Comparison of ENCODE assay signal across 8 mouse cellular contexts in the genomic region with DNA sequence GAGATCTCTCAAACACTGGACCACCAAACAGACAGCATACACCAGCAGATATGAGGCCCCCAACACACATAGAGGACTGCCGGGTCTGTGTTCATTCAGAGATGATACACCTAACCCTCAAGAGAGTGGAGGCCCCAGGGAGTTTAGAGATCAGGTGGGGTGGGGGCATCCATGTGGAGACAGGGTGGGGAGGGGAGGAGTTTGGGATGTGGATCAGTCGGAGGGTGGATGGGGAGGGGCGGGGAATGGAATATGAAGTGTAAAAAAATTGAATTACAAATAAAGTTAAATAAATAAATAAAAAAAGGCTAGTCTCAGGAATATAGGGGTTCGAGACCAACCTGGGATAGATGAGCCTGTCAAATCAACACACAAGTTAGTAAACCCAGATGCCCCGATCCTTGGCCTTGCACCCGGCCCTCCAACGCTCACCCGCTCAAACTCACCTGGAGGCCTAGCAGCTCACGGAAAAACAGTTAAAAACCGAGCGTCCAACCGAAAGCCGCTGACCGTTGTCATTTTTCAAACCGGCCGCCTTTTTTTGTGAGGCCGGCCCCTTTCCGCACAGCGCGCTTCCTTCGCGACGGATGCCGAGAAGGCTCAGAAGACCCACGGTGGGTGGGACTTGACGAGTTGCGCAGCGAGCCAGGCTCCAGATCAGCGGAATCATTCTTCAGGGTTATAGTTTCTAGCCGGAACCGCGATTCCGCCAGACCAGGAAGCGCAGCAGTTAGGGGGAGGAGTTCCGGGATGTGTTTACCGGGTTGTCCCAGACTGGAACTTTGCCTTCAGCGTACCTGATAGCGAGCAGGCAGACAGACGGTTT. TPM values are rescaled to one million over a fixed set of nuclear protein-coding genes. Genes with fewer than 3 reads are reported as not detected.
A peak's percentile ranks its signal among the peaks of the same experiment; 100 is the strongest.
DNase-seq lines count a peak whose midpoint lies in the region; ATAC-seq and TF ChIP-seq lines count a peak whose summit lies in the region.

A gene (minus strand): TSS at position 589 of the 826 bp plus-strand sequence.

- peak within 1 kb of the TSS; percentile 72 for H3K9ac ChIP-seq in heart, embryonic 11.5 days (ENCODE audit: low read depth, low read length)
- peak within 1 kb of the TSS; percentile 79 for H3K9ac ChIP-seq in kidney, embryonic 16.5 days (replicated peaks; ENCODE audit: low read length)
- H3K9ac ChIP-seq in liver, adult 2 months (ENCODE audit: low read depth, low read length), result peak within 1 kb of the TSS; percentile 38

- H3K4me1 ChIP-seq in erythroblast, embryonic 14.5 days (ENCODE audit: control insufficient read depth), result peaks cover 27% of the 10 kb centered on the region
- H3K4me1 ChIP-seq in heart, embryonic 11.5 days (ENCODE audit: control insufficient read depth, insufficient read depth, low read length), result peaks cover 3% of the 10 kb centered on the region; the same call in 1 of the 2 replicates
- peaks cover 13% of the 10 kb centered on the region for H3K4me1 ChIP-seq in kidney, embryonic 16.5 days (ENCODE audit: insufficient read depth, low read length)
- H3K4me1 ChIP-seq in liver, adult 2 months (ENCODE audit: control insufficient read depth, insufficient read depth, low read length), result no peaks in the 10 kb centered on the region; the same call in 1 of the 2 replicates

- peak; percentile 100 for DNase-seq in brain, embryonic 14.5 days (ENCODE audit: low read depth)
- peak; percentile 96 for DNase-seq in liver, adult 2 months (ENCODE audit: extremely low read depth, low read depth, low spot score)
- DNase-seq in splenic B cell, adult 2 months (ENCODE audit: low read depth, low spot score), result peak; percentile 99

- peak within 1 kb of the TSS; percentile 87 for H3ac ChIP-seq in C2C12 (ENCODE audit: control insufficient read depth, insufficient read length, low read depth)
- H3ac ChIP-seq in myocyte (ENCODE audit: control insufficient read depth, insufficient read length), result no peak within 1 kb of the TSS

- H3K4me3 ChIP-seq in C2C12 (ENCODE audit: insufficient read depth, poor library complexity, severe bottlenecking) (peak within 1 kb of the TSS; percentile 85), myocyte (peak within 1 kb of the TSS; percentile 79)
- H3K4me3 ChIP-seq in erythroblast, embryonic 14.5 days (replicated peaks), result peak within 1 kb of the TSS; percentile 92
- H3K4me3 ChIP-seq in heart, embryonic 11.5 days (ENCODE audit: low read depth, low read length), result peak within 1 kb of the TSS; percentile 60
- H3K4me3 ChIP-seq in kidney, embryonic 16.5 days (ENCODE audit: low read length), result peak within 1 kb of the TSS; percentile 82
- H3K4me3 ChIP-seq in liver, adult 2 months (ENCODE audit: insufficient read depth, low read depth, low read length), result peak within 1 kb of the TSS; percentile 63

- peak within 1 kb of the TSS; percentile 87 for H3K27ac ChIP-seq in heart, embryonic 11.5 days (ENCODE audit: low read depth, low read length)
- peak within 1 kb of the TSS; percentile 88 for H3K27ac ChIP-seq in kidney, embryonic 16.5 days (ENCODE audit: low read length)
- peak within 1 kb of the TSS; percentile 65 for H3K27ac ChIP-seq in liver, adult 2 months (replicated peaks; ENCODE audit: insufficient read depth, low read depth, low read length)

- H3K36me3 ChIP-seq in C2C12 (ENCODE audit: control insufficient read depth, insufficient read depth), result peaks cover 19% of the 10 kb centered on the region
- peaks cover 35% of the 10 kb centered on the region for H3K36me3 ChIP-seq in erythroblast, embryonic 14.5 days (ENCODE audit: control insufficient read depth)
- H3K36me3 ChIP-seq in heart, embryonic 11.5 days (ENCODE audit: control insufficient read depth, insufficient read depth, low read length), result 0 out of 2 replicates have a peak, but pooled peaks cover 2% of the 10 kb centered on the region
- peaks cover 11% of the 10 kb centered on the region; the same call in 1 of the 2 replicates for H3K36me3 ChIP-seq in kidney, embryonic 16.5 days (ENCODE audit: insufficient read depth, low read length)
- no peaks in the 10 kb centered on the region for H3K36me3 ChIP-seq in liver, adult 2 months (ENCODE audit: control insufficient read depth, insufficient read depth, low read length)
- no peaks in the 10 kb centered on the region for H3K36me3 ChIP-seq in myocyte (ENCODE audit: control insufficient read depth, insufficient read depth)
- no peaks in the 10 kb centered on the region for H3K36me3 ChIP-seq in splenic B cell, adult 2 months (ENCODE audit: control insufficient read depth, insufficient read depth, low read length, poor library complexity, severe bottlenecking)

- peak within 1 kb of the TSS; percentile 77 for H3K4me2 ChIP-seq in heart, embryonic 11.5 days
- peak within 1 kb of the TSS; percentile 80 for H3K4me2 ChIP-seq in kidney, embryonic 16.5 days (replicated peaks; ENCODE audit: low read depth, low read length)
- H3K4me2 ChIP-seq in myocyte (ENCODE audit: low read depth), result peak within 1 kb of the TSS; percentile 94

- TF ChIP-seq CTCF in C2C12 (IDR thresholded peaks at IDR 0.05; ENCODE audit: control insufficient read depth, insufficient read depth, insufficient read length), result no peak
- 0 out of 2 replicates have a peak, but pooled peaks have one; percentile 0 for TF ChIP-seq CTCF in brain, embryonic 14.5 days (IDR thresholded peaks at IDR 0.05; ENCODE audit: borderline replicate concordance, extremely low read depth, insufficient read depth, insufficient read length)
- no peak for TF ChIP-seq CTCF in liver, adult 2 months (IDR thresholded peaks at IDR 0.05; ENCODE audit: low read depth, low read length)

- peaks cover 53% of the 10 kb centered on the region for H3K79me2 ChIP-seq in C2C12 (ENCODE audit: control insufficient read depth, insufficient read depth)
- H3K79me2 ChIP-seq in liver, adult 2 months (ENCODE audit: control insufficient read depth, insufficient read depth, low read length), result no peaks in the 10 kb centered on the region
- peaks cover 50% of the 10 kb centered on the region for H3K79me2 ChIP-seq in myocyte (ENCODE audit: control insufficient read depth, insufficient read depth)

- no peaks in the 10 kb centered on the region for H3K9me3 ChIP-seq in erythroblast, embryonic 14.5 days (ENCODE audit: control insufficient read depth, low read length)
- no peaks in the 10 kb centered on the region for H3K9me3 ChIP-seq in heart, embryonic 11.5 days (replicated peaks; ENCODE audit: control insufficient read depth, low read length)
- H3K9me3 ChIP-seq in kidney, embryonic 16.5 days (ENCODE audit: low read length), result no peaks in the 10 kb centered on the region

- peak; percentile 66; the same call in 1 of the 2 replicates for TF ChIP-seq POLR2A in brain, embryonic 14.5 days (IDR thresholded peaks at IDR 0.05; ENCODE audit: borderline replicate concordance, extremely low read depth, insufficient read depth, insufficient read length, poor library complexity, severe bottlenecking)
- TF ChIP-seq POLR2A in liver, adult 2 months (IDR thresholded peaks at IDR 0.05; ENCODE audit: extremely low read depth, insufficient read depth, low read length), result peak; percentile 58; the same call in 1 of the 2 replicates
- TF ChIP-seq POLR2A in myocyte (IDR thresholded peaks at IDR 0.05; ENCODE audit: insufficient read length, low read depth), result peak; percentile 41

- H3K79me3 ChIP-seq in C2C12 (ENCODE audit: low read depth), result peaks cover 41% of the 10 kb centered on the region

- under 1% methylated on average over 39 of the region's 39 CpGs for WGBS in heart, embryonic 11.5 days (ENCODE audit: insufficient replicate concordance)
- under 1% methylated on average over 39 of the region's 39 CpGs for WGBS in kidney, embryonic 16.5 days
- WGBS in liver, adult 2 months, result under 1% methylated on average over 39 of the region's 39 CpGs

- peak; percentile 96 for ATAC-seq in heart, embryonic 11.5 days (replicated peaks; ENCODE audit: insufficient number of reproducible peaks, low FRiP score, low TSS enrichment)
- ATAC-seq in kidney, embryonic 16.5 days (ENCODE audit: low FRiP score, low TSS enrichment), result peak; percentile 97

- H3K27me3 ChIP-seq in C2C12 (ENCODE audit: control insufficient read depth, insufficient read depth, insufficient read length), result no peaks in the 10 kb centered on the region
- no peaks in the 10 kb centered on the region for H3K27me3 ChIP-seq in erythroblast, embryonic 14.5 days (ENCODE audit: control insufficient read depth)
- no peaks in the 10 kb centered on the region for H3K27me3 ChIP-seq in heart, embryonic 11.5 days (ENCODE audit: control insufficient read depth, insufficient read depth, low read length)
- no peaks in the 10 kb centered on the region for H3K27me3 ChIP-seq in kidney, embryonic 16.5 days (ENCODE audit: insufficient read depth, low read length)
- no peaks in the 10 kb centered on the region for H3K27me3 ChIP-seq in liver, adult 2 months (ENCODE audit: control insufficient read depth, insufficient read depth, low read length)
- no peaks in the 10 kb centered on the region for H3K27me3 ChIP-seq in myocyte (ENCODE audit: control insufficient read depth, insufficient read depth, insufficient read length)
- no peaks in the 10 kb centered on the region for H3K27me3 ChIP-seq in splenic B cell, adult 2 months (ENCODE audit: control insufficient read depth, insufficient read depth, low read length, poor library complexity, severe bottlenecking)

TF ChIP-seq in C2C12, 6 proteins besides CTCF, POLR2A, EP300 and RAD21 (continues in another document):
- TF ChIP-seq MYOD1 (IDR thresholded peaks at IDR 0.05; ENCODE audit: control insufficient read depth, insufficient read length, low read depth), result no peak
- no peak for TF ChIP-seq FOSL1 (IDR thresholded peaks at IDR 0.05; ENCODE audit: insufficient read depth, low read length, poor library complexity, severe bottlenecking)
- TF ChIP-seq CEBPB (IDR thresholded peaks at IDR 0.05; ENCODE audit: low read depth), result no peak
- TF ChIP-seq USF1 (IDR thresholded peaks at IDR 0.05; ENCODE audit: low read depth), result no peak
- no peak for TF ChIP-seq MYOG (IDR thresholded peaks at IDR 0.05; ENCODE audit: control insufficient read depth, extremely low read depth, insufficient read length)

TF ChIP-seq in myocyte, 11 proteins besides CTCF, POLR2A, EP300 and RAD21:
- TF ChIP-seq MYOG (IDR thresholded peaks at IDR 0.05; ENCODE audit: control insufficient read depth in 1 of 3, insufficient read depth in 1 of 3, insufficient read length in 2 of 3, low read depth in 2 of 3) (peak in 1 of 3 experiments; percentile 7), USF1 (IDR thresholded peaks at IDR 0.05; ENCODE audit: low read depth) (no peak), MAX (IDR thresholded peaks at IDR 0.05; ENCODE audit: low read depth) (no peak), POLR2AphosphoS2 (IDR thresholded peaks at IDR 0.05; ENCODE audit: insufficient read length, low read depth) (peak; percentile 70), E2F4 (IDR thresholded peaks at IDR 0.05; ENCODE audit: insufficient read depth) (peak; percentile 93)

RNA-seq across cellular contexts. Expression of the gene that starts here (rescaled TPM):
- polyA plus RNA-seq in C2C12 (2012; fragmentation: generic; extraction: Trizol) (29.8 TPM), myocyte (2012; fragmentation: generic; extraction: Trizol) (15.6 TPM)
- polyA plus RNA-seq in brain, embryonic 14.5 days (2012; rRNA removed), result 11.9 and 16.9 TPM in 2 replicates
- polyA plus RNA-seq in erythroblast, embryonic 14.5 days (2012), result 0.46 and 0.66 TPM in 2 replicates
- 49.8 and 49.9 TPM in 2 replicates for polyA plus RNA-seq in heart, embryonic 11.5 days (2014; fragmentation: Nextera tagmentation; extraction: Ambion mirVana)
- 58.4 and 60.6 TPM in 2 replicates for polyA plus RNA-seq in kidney, embryonic 16.5 days (2015; fragmentation: Nextera tagmentation; extraction: Ambion mirVana)
- total RNA-seq in liver, adult 2 months (2014; rRNA removed), result 0.28 and 0.94 TPM in 2 replicates
- not detected in 2 replicates for polyA plus RNA-seq in liver, adult 2 months (2012; rRNA removed)

Comparison
In these comparisons a context has a peak if more than half of its experiments do, and no peak if none do; other contexts are left out.
1. Peak in every context shown above with its lines: DNase-seq, ATAC-seq, H3K4me3 ChIP-seq and H3K27ac ChIP-seq.
2. Peak in DNase-seq, H3K4me3 ChIP-seq, H3K27ac ChIP-seq and H3K9ac ChIP-seq in liver, adult 2 months; RNA of the gene not detected or under 1 TPM.